Mouse (Mus musculus) kidney, postnatal 0 days (tissue): Measurements from ENCODE around the gene Xpnpep1. TPM values are rescaled to one million over a fixed set of nuclear protein-coding genes. Genes with fewer than 3 reads are reported as not detected.
A peak's percentile ranks its signal among the peaks of the same experiment; 100 is the strongest.

Experiments
- ATAC-seq: fragments of 200-750 bp; cut with Nextera tagmentation; replicated peaks from 2 replicates; pipeline ENCODE4 v1.8.0; 2017; ENCODE audit warnings: low read depth, moderate number of reproducible peaks, moderate TSS enrichment, moderate library complexity; ENCODE audit not compliant: low FRiP score
- DNase-seq: peaks from one replicate; pipeline ENCODE4 v3.0.0-alpha.2; 2016; ENCODE audit warnings: low spot score
- H3K27ac ChIP-seq: fragments of 300-500 bp; sonication (generic); 2 replicates; pipeline ENCODE4 v1.5.1; 2014; ENCODE audit warnings: mild to moderate bottlenecking
- H3K27me3 ChIP-seq: fragments of 300-500 bp; sonication (generic); 2 replicates; pipeline ENCODE4 v1.6.1; 2014; ENCODE audit warnings: low read length, mixed read lengths; ENCODE audit not compliant: insufficient read depth
- H3K36me3 ChIP-seq: fragments of 300-500 bp; sonication (generic); 2 replicates; pipeline ENCODE4 v1.6.1; 2014; ENCODE audit warnings: low read length, mixed read lengths; ENCODE audit not compliant: insufficient read depth
- H3K4me1 ChIP-seq: fragments of 300-500 bp; sonication (generic); replicated peaks from 2 replicates; pipeline ENCODE4 v1.6.1; 2014; ENCODE audit warnings: antibody characterized with exemption, low read length, mixed read lengths; ENCODE audit not compliant: insufficient read depth
- H3K4me2 ChIP-seq: fragments of 300-500 bp; sonication (generic); 2 replicates; pipeline ENCODE4 v1.6.1; 2014; ENCODE audit warnings: mild to moderate bottlenecking, low read length, moderate library complexity, mixed read lengths
- H3K4me3 ChIP-seq: fragments of 300-500 bp; sonication (generic); replicated peaks from 2 replicates; pipeline ENCODE4 v1.5.1; 2014; ENCODE audit warnings: low read depth, low read length
- H3K9ac ChIP-seq: fragments of 300-500 bp; sonication (generic); 2 replicates; pipeline ENCODE4 v1.6.1; 2014; ENCODE audit warnings: low read depth, low read length
- H3K9me3 ChIP-seq: fragments of 300-500 bp; sonication (generic); replicated peaks from 2 replicates; pipeline ENCODE4 v1.6.1; 2016; ENCODE audit warnings: low read length, inconsistent platforms, mixed read lengths
- CTCF ChIP-seq: IDR thresholded peaks from 2 replicates; pipeline ENCODE4 v1.5.1; 2016; ENCODE audit warnings: antibody characterized with exemption, low read depth, mild to moderate bottlenecking, moderate library complexity
- WGBS: fragments of 180-500 bp; shearing (Covaris S2); extraction: QIAGEN DNeasy Blood & Tissue Kit; methylation state at CpG from one replicate; pipeline ENCODE4 v1.1.7; 2014; 5-methylcytosine and 5-hydroxymethylcytosine counted together
- polyA plus RNA-seq: library from polyadenylated mRNA; unstranded; fragments of >200 nt; fragmentation: Nextera tagmentation; extraction: Ambion mirVana; gene quantifications from 2 replicates; pipeline ENCODE4 v1.2.1, GENCODE M21; 2015

Gene Xpnpep1
- polyA plus RNA-seq, 1 experiment from 2014 or later: 147 TPM

DNA sequence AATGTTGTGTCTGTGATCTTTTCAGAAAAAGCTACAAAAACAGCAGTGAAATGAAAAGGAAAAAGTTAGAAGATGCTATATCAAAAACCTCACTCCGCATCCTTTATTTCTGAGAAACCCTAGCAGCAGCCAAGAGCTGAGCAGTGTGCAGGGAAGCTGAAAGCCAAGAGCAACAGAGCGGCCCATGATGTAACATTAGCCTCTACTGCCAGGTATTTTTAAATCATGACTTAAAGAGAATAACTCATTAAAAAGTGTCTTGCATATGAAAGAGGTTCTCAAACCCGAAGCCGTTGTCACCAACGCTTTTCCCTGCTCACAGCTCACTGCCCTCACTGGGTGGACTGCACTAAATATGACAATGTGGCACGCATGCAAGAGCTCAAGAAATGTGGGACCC, 9.7 kb downstream of the Xpnpep1 start:
- Histone ChIP-seq H3K27me3 (no peaks in the 10 kb centered on the region), H3K4me3 (no peak overlapping the region), H3K9ac (no peak overlapping the region), H3K4me1 (no peaks in the 10 kb centered on the region), H3K36me3 (peaks cover 12% of the 10 kb centered on the region; the same call in 1 of the 2 replicates), H3K27ac (no peak overlapping the region), H3K9me3 (no peaks in the 10 kb centered on the region), H3K4me2 (no peak overlapping the region)
- 71% methylated on average over 6 of the region's 6 CpGs for WGBS
- ATAC-seq (no peak), DNase-seq (no peak)
- TF ChIP-seq CTCF: no peak

DNA sequence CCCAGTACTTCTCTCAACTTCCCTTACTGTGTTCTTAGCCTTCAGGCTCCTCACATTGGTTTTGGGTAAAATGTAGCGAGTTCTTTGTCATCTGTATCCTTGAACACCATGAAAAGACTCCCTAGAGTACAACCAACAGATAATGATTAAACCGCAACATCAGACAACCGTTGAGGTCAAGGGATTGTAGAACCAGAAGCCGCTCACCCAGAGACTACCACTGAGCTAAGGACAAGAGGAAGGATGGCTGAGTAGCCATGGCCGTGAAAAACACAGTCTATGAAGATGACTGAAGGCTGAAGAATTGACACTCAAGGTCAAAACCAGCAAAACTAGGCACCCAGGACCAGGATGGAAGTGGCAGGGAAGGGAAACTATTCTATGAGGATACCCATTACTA, 10.3 kb downstream of the Xpnpep1 start:
- no peak for DNase-seq

DNA sequence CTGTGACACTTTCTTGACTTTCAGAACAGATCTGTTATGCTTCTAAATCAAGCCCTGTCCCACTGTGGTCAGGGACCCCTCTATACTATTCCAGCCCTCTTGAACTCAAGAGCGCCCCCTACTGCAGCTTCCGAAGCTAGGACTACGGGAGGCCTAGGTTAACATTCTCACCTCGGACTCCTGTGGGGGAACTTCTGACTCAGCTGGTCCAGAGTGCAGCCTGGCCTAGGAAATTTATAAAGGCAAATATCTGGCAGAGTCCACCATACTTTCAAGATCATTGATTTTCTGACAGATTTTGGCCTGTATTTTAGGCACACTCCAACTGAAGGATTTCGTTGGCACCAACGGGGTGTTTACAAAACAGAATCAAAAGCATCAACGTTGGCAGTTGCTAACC, 11.0 kb downstream of the Xpnpep1 start:
- no peak overlapping the region for H3K4me2 ChIP-seq
- H3K9ac ChIP-seq: no peak overlapping the region
- no peaks in the 10 kb centered on the region for H3K4me1 ChIP-seq
- TF ChIP-seq CTCF: no peak
- H3K27ac ChIP-seq: no peak overlapping the region
- H3K27me3 ChIP-seq: no peaks in the 10 kb centered on the region
- H3K4me3 ChIP-seq: no peak overlapping the region
- no peaks in the 10 kb centered on the region for H3K9me3 ChIP-seq
- ATAC-seq (no peak), DNase-seq (no peak)
- H3K36me3 ChIP-seq: peaks cover 24% of the 10 kb centered on the region
- WGBS: 91% methylated on average over 7 of the region's 7 CpGs

More for the DNA sequence above, 10.3 kb downstream of the Xpnpep1 start:
- peaks cover 18% of the 10 kb centered on the region for H3K36me3 ChIP-seq
- 86% methylated on average over 5 of the region's 5 CpGs for WGBS
- H3K4me2 ChIP-seq: no peak overlapping the region
- no peaks in the 10 kb centered on the region for H3K4me1 ChIP-seq
- ATAC-seq: no peak
- no peaks in the 10 kb centered on the region for H3K9me3 ChIP-seq
- TF ChIP-seq CTCF: no peak
- no peak overlapping the region for H3K9ac ChIP-seq
- H3K27me3 ChIP-seq: no peaks in the 10 kb centered on the region
- H3K27ac ChIP-seq: no peak overlapping the region
- H3K4me3 ChIP-seq: no peak overlapping the region

DNA sequence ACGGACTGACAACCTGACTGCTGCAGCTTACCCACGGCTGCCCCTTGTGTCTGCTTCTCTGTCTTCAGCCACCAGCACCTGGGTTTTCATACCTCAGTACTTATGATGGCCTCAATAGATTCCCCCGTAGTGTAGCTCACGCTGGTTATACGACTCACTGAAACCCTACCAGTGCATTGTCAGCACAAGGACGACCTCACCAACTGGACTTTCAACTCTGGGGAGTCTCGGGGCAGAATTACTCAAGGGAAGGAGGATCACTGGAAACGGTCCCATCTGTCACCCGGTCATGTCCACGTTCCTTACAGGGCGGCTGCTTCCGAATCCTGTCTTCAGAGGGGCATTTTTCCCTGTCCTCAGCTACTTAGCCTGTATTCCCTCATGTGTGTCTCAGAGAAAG, 11.8 kb downstream of the Xpnpep1 start:
- no peak overlapping the region for H3K4me3 ChIP-seq
- no peak for TF ChIP-seq CTCF
- no peak for DNase-seq
- peak; percentile 56; the same call in 1 of the 2 replicates for ATAC-seq
- H3K9ac ChIP-seq: no peak overlapping the region
- no peaks in the 10 kb centered on the region for H3K9me3 ChIP-seq
- no peaks in the 10 kb centered on the region for H3K4me1 ChIP-seq
- H3K27ac ChIP-seq: no peak overlapping the region
- WGBS: 70% methylated on average over 12 of the region's 12 CpGs
- no peak overlapping the region for H3K4me2 ChIP-seq
- H3K36me3 ChIP-seq: peaks cover 25% of the 10 kb centered on the region
- H3K27me3 ChIP-seq: no peaks in the 10 kb centered on the region

DNA sequence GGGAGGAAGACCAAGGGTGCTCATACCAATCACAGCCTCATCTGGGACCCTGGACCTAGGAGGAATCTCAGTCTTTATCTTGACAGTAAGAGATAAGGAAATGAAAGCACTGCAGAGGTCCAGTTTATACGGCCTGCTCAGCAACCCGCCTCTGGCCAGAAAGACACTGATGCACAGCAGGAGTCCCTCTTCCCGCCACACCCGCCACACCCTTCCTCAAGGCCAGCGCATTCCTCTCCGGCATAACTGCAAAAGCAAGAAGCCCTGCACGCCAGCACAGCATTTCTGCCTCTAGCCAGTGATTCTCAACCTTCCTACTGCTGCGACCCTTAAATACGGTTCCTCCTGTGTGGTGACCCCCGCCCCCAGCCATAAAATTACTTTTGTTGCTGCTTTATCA, 16.8 kb downstream of the Xpnpep1 start:
- Histone ChIP-seq H3K4me3 (no peak overlapping the region), H3K36me3 (peaks cover 25% of the 10 kb centered on the region), H3K9me3 (no peaks in the 10 kb centered on the region), H3K27me3 (no peaks in the 10 kb centered on the region), H3K9ac (no peak overlapping the region), H3K4me1 (no peaks in the 10 kb centered on the region), H3K27ac (no peak overlapping the region), H3K4me2 (no peak overlapping the region)
- TF ChIP-seq CTCF: no peak
- 83% methylated on average over 10 of the region's 10 CpGs for WGBS
- ATAC-seq: no peak
- no peak for DNase-seq

DNA sequence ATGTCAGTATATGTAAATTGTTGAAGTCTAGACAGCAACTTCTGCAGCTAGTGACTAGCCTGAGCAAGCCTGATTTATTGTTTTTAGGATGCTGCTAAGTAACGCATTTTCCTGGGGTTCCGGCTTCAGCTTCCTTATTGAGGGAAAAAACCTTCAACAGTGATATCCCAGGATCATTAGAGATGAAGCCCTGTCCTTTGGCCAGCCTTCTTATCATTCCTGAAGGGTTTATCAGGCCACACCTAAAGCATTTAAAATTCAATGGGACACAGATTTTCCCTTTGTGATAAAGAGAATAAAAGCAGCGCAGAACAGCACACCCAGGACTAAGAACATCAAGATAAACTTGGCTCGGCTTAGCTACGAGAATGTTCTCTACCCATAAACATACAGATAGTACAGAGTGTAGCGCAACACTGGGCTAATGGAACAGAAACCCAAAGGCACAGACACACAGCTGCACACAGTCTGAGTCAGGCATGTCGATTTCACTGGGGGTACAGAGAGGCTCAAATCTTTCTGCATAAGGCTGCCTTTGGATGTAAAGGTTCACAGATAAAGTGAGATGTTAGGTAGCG, 17.9 kb downstream of the Xpnpep1 start:
- H3K36me3 ChIP-seq: peaks cover 31% of the 10 kb centered on the region
- ATAC-seq (no peak), DNase-seq (no peak)
- H3K9me3 ChIP-seq: no peaks in the 10 kb centered on the region
- no peak overlapping the region for H3K27ac ChIP-seq
- 68% methylated on average over 8 of the region's 8 CpGs for WGBS
- no peaks in the 10 kb centered on the region for H3K27me3 ChIP-seq
- no peak overlapping the region for H3K4me2 ChIP-seq
- H3K4me3 ChIP-seq: no peak overlapping the region
- no peak for TF ChIP-seq CTCF
- H3K4me1 ChIP-seq: no peaks in the 10 kb centered on the region
- no peak overlapping the region for H3K9ac ChIP-seq

DNA sequence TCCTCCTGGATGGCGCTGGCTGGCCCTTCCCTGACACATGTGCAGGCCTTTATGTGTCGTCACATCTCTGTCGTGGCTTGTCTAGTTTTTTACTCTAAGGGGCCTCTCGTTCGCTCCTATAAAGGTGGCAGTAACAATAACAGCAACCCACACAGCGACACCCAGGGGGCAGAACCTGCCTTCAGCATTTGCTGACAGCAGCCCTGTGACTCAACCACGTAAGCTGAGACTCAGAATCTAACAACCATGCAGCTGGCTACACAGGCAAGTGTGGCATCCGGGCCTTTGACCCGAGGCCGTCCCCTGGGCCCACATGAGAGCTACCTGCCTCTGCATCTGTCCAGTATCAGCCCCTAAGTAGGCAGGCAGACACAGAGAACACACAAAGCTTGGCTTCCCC, 18.5 kb downstream of the Xpnpep1 start:
- Histone ChIP-seq H3K36me3 (peaks cover 34% of the 10 kb centered on the region), H3K27me3 (no peaks in the 10 kb centered on the region), H3K9me3 (no peaks in the 10 kb centered on the region), H3K4me2 (no peak overlapping the region), H3K9ac (no peak overlapping the region), H3K4me3 (no peak overlapping the region), H3K4me1 (no peaks in the 10 kb centered on the region), H3K27ac (no peak overlapping the region)
- WGBS: 55% methylated on average over 10 of the region's 10 CpGs
- ATAC-seq (no peak; the same call in 1 of the 2 replicates), DNase-seq (no peak)
- TF ChIP-seq CTCF: no peak; the same call in 1 of the 2 replicates
